Mouse (Mus musculus) liver, embryonic 16.5 days (tissue): Measurements from ENCODE around the gene Ripk3. TPM values are rescaled to one million over a fixed set of nuclear protein-coding genes. Genes with fewer than 3 reads are reported as not detected.

Source experiments
- polyA plus RNA-seq: library from polyadenylated mRNA; unstranded; fragments of >200 nt; fragmentation: Nextera tagmentation; extraction: Ambion mirVana; gene quantifications from 2 replicates; pipeline ENCODE4 v1.2.1, GENCODE M21; 2015

Gene Ripk3
- polyA plus RNA-seq, 1 experiment from 2014 or later: 16.4 TPM

Other genes starting within 250 kb of the Ripk3 start
- 41.2 and 42.5 TPM in 2 replicates for gene Pck2, start 248.6 kb downstream of the Ripk3 start, polyA plus RNA-seq
- gene Dcaf11, start 228.9 kb downstream of the Ripk3 start, polyA plus RNA-seq: 62.0 and 64.7 TPM in 2 replicates
- 2.0 and 3.2 TPM in 2 replicates for gene A730061H03Rik, start 228.5 kb downstream of the Ripk3 start, polyA plus RNA-seq
- gene Fitm1, start 213.2 kb downstream of the Ripk3 start, polyA plus RNA-seq: 0.74 and 2.0 TPM in 2 replicates
- gene Psme1, start 210.7 kb downstream of the Ripk3 start, polyA plus RNA-seq: 114 TPM in 2 replicates
- gene Emc9, start 203.6 kb downstream of the Ripk3 start, polyA plus RNA-seq: 22.5 and 25.8 TPM in 2 replicates
- 177 and 181 TPM in 2 replicates for gene Psme2, start 197.8 kb downstream of the Ripk3 start, polyA plus RNA-seq
- 9.5 and 9.7 TPM in 2 replicates for gene Rnf31, start 197.2 kb downstream of the Ripk3 start, polyA plus RNA-seq
- 15.9 and 17.2 TPM in 2 replicates for gene Irf9, start 185.3 kb downstream of the Ripk3 start, polyA plus RNA-seq
- 2.9 and 3.1 TPM in 2 replicates for gene Rec8, start 170.8 kb downstream of the Ripk3 start, polyA plus RNA-seq
- gene Ipo4, start 152.9 kb downstream of the Ripk3 start, polyA plus RNA-seq: 23.4 and 24.6 TPM in 2 replicates
- 0.71 and 1.0 TPM in 2 replicates for gene Gm49378, start 151.0 kb downstream of the Ripk3 start, polyA plus RNA-seq
- 46.8 and 49.6 TPM in 2 replicates for gene Tm9sf1, start 145.1 kb downstream of the Ripk3 start, polyA plus RNA-seq
- gene Tssk4, start 138.7 kb downstream of the Ripk3 start, polyA plus RNA-seq: 0.15 and 0.16 TPM in 2 replicates
- 14.1 and 16.8 TPM in 2 replicates for gene Mdp1, start 128.4 kb downstream of the Ripk3 start, polyA plus RNA-seq
- 20.9 and 22.8 TPM in 2 replicates for gene Gmpr2, start 116.9 kb downstream of the Ripk3 start, polyA plus RNA-seq
- gene Nedd8, start 116.7 kb downstream of the Ripk3 start, polyA plus RNA-seq: 212 and 230 TPM in 2 replicates
- 17.8 and 20.1 TPM in 2 replicates for gene Tinf2, start 107.0 kb downstream of the Ripk3 start, polyA plus RNA-seq
- 2.8 and 3.1 TPM in 2 replicates for gene Tgm1, start 74.9 kb downstream of the Ripk3 start, polyA plus RNA-seq
- 11.3 and 12.4 TPM in 2 replicates for gene Rabggta, start 66.6 kb downstream of the Ripk3 start, polyA plus RNA-seq
- 40.9 and 43.5 TPM in 2 replicates for gene Dhrs1, start 43.2 kb downstream of the Ripk3 start, polyA plus RNA-seq
- 18.6 and 18.7 TPM in 2 replicates for gene Nop9, start 43.2 kb downstream of the Ripk3 start, polyA plus RNA-seq
- 74.1 and 86.9 TPM in 2 replicates for gene Cideb, start 30.4 kb downstream of the Ripk3 start, polyA plus RNA-seq
- 0.38 and 0.40 TPM in 2 replicates for gene Ltb4r2, start 27.4 kb downstream of the Ripk3 start, polyA plus RNA-seq
- gene Ltb4r1, start 22.9 kb downstream of the Ripk3 start, polyA plus RNA-seq: 14.2 and 16.4 TPM in 2 replicates
- 1.9 and 2.4 TPM in 2 replicates for gene Adcy4, start 4.8 kb downstream of the Ripk3 start, polyA plus RNA-seq
- 0.71 TPM in 2 replicates for gene Nfatc4, start 34.3 kb upstream of the Ripk3 start, polyA plus RNA-seq
- gene Nynrin, start 65.1 kb upstream of the Ripk3 start, polyA plus RNA-seq: 2.7 and 2.9 TPM in 2 replicates
- 0.26 TPM in 2 replicates for gene Cbln3, start 95.5 kb upstream of the Ripk3 start, polyA plus RNA-seq
- gene Khnyn, start 96.1 kb upstream of the Ripk3 start, polyA plus RNA-seq: 10.9 and 12.8 TPM in 2 replicates
- 11.9 and 14.6 TPM in 2 replicates for gene Sdr39u1, start 111.4 kb upstream of the Ripk3 start, polyA plus RNA-seq
- gene Cma1, start 155.8 kb upstream of the Ripk3 start, polyA plus RNA-seq: 0.67 TPM in 2 replicates
- not detected in 2 replicates for gene Cma2, start 162.1 kb upstream of the Ripk3 start, polyA plus RNA-seq
- gene Mcpt1, start 229.1 kb upstream of the Ripk3 start, polyA plus RNA-seq: 0.09 TPM in 1 of 2 replicates, not detected in the other
- gene Mcpt9, start 241.6 kb upstream of the Ripk3 start, polyA plus RNA-seq: not detected in 2 replicates